Mouse (Mus musculus) ES-E14 (cell line): ENCODE measurements around the gene Rhbg.

Source experiments
- CHD2 ChIP-seq: IDR thresholded peaks from 2 replicates; pipeline ENCODE4 v1.6.1; 2014; ENCODE audit warnings: mild to moderate bottlenecking, low read depth, low read length, inconsistent platforms
- HCFC1 ChIP-seq: IDR thresholded peaks from 2 replicates; pipeline ENCODE4 v1.6.1; 2012; ENCODE audit warnings: low read length, inconsistent platforms, borderline replicate concordance; ENCODE audit not compliant: insufficient read depth
- MAFK ChIP-seq: IDR thresholded peaks from 2 replicates; pipeline ENCODE4 v1.6.1; 2014; ENCODE audit warnings: mild to moderate bottlenecking, low read depth, low read length, inconsistent platforms; ENCODE audit not compliant: insufficient read depth
- ZC3H11A ChIP-seq: IDR thresholded peaks from 2 replicates; pipeline ENCODE4 v1.6.1; 2012; ENCODE audit warnings: low read depth, mild to moderate bottlenecking, inconsistent platforms, low read length, borderline replicate concordance
- ZNF384 ChIP-seq: IDR thresholded peaks from 2 replicates; pipeline ENCODE4 v1.6.1; 2012; ENCODE audit warnings: low read depth, low read length, inconsistent platforms

DNA sequence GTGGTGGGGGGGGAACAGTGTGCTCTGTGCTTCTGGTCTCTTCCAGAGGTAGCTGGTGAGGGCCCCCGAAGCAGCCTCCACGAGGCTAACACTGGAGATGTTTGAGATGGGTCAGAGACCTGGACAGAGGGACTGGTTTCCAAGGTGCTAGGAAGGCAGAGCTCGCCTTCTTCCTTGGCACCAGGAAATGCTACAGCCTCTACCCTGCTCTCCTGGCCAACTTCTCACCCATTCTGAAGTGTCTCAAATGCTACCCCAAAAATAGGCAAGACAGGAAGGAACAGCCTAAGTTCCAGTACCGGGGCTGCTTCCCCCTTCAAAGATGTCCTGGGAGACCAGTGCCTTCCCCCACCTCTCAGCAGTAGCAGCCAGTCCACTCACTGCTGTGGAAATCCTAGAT, 15.1 kb downstream of the Rhbg start:
- TF ChIP-seq HCFC1 (no peak), MAFK (no peak), ZNF384 (no peak), CHD2 (no peak), ZC3H11A (no peak)
